Mouse (Mus musculus): Measurements from ENCODE around the gene Olfr639. TPM values are rescaled to one million over a fixed set of nuclear protein-coding genes. Genes with fewer than 3 reads are reported as not detected.
"Not testable (repeated sequence)": the region's sequence is repeated elsewhere in the genome, so short reads cannot be mapped to it uniquely, and the experiment has no call there.

The Olfr639 gene
- polyA plus RNA-seq, 1 experiment from 2014 or later = not detected

DNA sequence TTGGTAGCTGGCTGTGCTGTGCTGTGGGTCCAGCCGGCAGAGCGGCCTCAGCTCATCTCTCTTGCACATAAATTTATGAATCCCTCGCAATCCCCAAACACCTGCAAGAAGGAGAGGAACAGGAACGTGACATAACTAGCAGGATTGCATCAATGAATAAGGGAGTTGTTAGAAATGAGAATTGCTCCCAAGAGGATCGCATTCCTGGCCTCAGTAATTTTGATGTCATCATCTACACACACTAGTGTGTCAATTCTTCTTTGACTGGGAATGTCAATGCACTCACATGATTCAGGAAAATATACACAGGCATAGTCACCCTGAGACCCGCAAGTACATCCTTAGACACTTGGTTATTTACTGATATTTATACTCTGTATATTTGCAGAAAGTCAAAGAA, 8.4 kb upstream of the Olfr639 start, which contains the start of gene Olfr640:
Gene Olfr640, minus strand, starts transcription at position 101 of the 400 bp plus-strand sequence.
- no peak for TF ChIP-seq CTCF (IDR thresholded peaks at IDR 0.05; ENCODE audit: low read depth)
- no peak for ATAC-seq
- no peak within 1 kb of the TSS for H3K27ac ChIP-seq (ENCODE audit: low read depth, low read length)
- H3K9ac ChIP-seq (ENCODE audit: low read depth, low read length) = no peak within 1 kb of the TSS
- no peak within 1 kb of the TSS for H3K4me2 ChIP-seq (replicated peaks; ENCODE audit: low read depth)
- H3K27me3 ChIP-seq (replicated peaks; ENCODE audit: control insufficient read depth, insufficient read depth, low read length) = no peaks in the 10 kb centered on the region
- 75% methylated on average over 6 of the region's 6 CpGs for WGBS
- no peaks in the 10 kb centered on the region for H3K36me3 ChIP-seq (ENCODE audit: control insufficient read depth, insufficient read depth)
- H3K9me3 ChIP-seq (ENCODE audit: control insufficient read depth) = no peaks in the 10 kb centered on the region
- H3K4me1 ChIP-seq (replicated peaks; ENCODE audit: control insufficient read depth, insufficient read depth, low read length) = no peaks in the 10 kb centered on the region
- H3K4me3 ChIP-seq (ENCODE audit: low read depth, low read length) = no peak within 1 kb of the TSS

DNA sequence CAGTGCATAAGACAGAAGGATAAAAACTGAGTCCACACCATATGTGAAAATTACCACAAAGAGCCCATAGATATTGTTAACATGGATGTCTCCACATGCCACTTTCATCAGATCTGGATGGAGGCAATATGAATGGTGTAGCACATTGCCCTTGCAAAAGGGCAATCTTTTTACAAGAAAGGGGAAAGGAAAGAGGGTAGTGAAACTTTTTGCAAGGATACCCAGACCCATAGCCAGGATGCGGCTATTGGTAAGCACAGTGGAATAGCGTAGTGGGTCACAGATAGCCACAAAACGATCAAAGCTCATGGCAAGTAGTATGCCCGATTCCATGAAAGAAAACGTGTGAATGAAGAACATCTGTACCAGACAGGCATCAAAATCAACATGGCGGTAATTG, 4.5 kb upstream of the Olfr639 start:
- Histone ChIP-seq H3K4me2 (replicated peaks; ENCODE audit: low read depth) (no peak overlapping the region), H3K27ac (ENCODE audit: low read depth, low read length) (no peak overlapping the region), H3K4me3 (ENCODE audit: low read depth, low read length) (no peak overlapping the region), H3K9ac (ENCODE audit: low read depth, low read length) (no peak overlapping the region), H3K9me3 (ENCODE audit: control insufficient read depth) (no peaks in the 10 kb centered on the region), H3K27me3 (replicated peaks; ENCODE audit: control insufficient read depth, insufficient read depth, low read length) (no peaks in the 10 kb centered on the region), H3K36me3 (ENCODE audit: control insufficient read depth, insufficient read depth) (no peaks in the 10 kb centered on the region), H3K4me1 (replicated peaks; ENCODE audit: control insufficient read depth, insufficient read depth, low read length) (no peaks in the 10 kb centered on the region)
- no peak for TF ChIP-seq CTCF (IDR thresholded peaks at IDR 0.05; ENCODE audit: low read depth)
- ATAC-seq = no peak
- WGBS = 86% methylated on average over 6 of the region's 6 CpGs

DNA sequence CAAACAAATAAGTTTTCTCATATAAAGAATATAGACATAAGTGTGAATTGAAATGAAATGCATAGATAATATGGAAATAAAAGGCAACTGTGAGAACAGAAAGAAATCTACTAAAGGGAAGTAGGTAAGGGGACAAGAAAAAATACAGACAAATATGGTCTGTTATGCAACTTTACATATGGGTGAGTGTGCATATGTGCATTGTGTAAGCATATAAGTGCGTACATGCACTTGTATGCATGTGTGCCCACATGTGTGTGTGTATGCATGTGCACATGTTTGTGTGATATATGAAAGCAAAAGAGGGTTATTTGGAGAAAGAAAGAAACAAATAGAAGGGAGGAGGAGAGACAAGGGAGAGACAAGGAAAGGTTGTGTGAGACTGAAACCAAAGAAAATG, 1.9 kb upstream of the Olfr639 start:
- WGBS = 79% methylated on average over 1 of the region's 1 CpGs
- Histone ChIP-seq H3K4me3 (ENCODE audit: low read depth, low read length) (no peak overlapping the region), H3K9me3 (ENCODE audit: control insufficient read depth) (no peaks in the 10 kb centered on the region), H3K4me2 (replicated peaks; ENCODE audit: low read depth) (no peak overlapping the region), H3K27ac (ENCODE audit: low read depth, low read length) (no peak overlapping the region), H3K4me1 (replicated peaks; ENCODE audit: control insufficient read depth, insufficient read depth, low read length) (no peaks in the 10 kb centered on the region), H3K36me3 (ENCODE audit: control insufficient read depth, insufficient read depth) (no peaks in the 10 kb centered on the region), H3K27me3 (replicated peaks; ENCODE audit: control insufficient read depth, insufficient read depth, low read length) (no peaks in the 10 kb centered on the region), H3K9ac (ENCODE audit: low read depth, low read length) (no peak overlapping the region)
- TF ChIP-seq CTCF (IDR thresholded peaks at IDR 0.05; ENCODE audit: low read depth) = no peak
- ATAC-seq = no peak

- Histone ChIP-seq H3K4me2 (replicated peaks; ENCODE audit: low read depth) (no peak overlapping the region), H3K4me3 (ENCODE audit: low read depth, low read length) (no peak overlapping the region), H3K4me1 (replicated peaks; ENCODE audit: control insufficient read depth, insufficient read depth, low read length) (no peaks in the 10 kb centered on the region), H3K9ac (ENCODE audit: low read depth, low read length) (no peak overlapping the region), H3K27ac (ENCODE audit: low read depth, low read length) (no peak overlapping the region), H3K36me3 (ENCODE audit: control insufficient read depth, insufficient read depth) (no peaks in the 10 kb centered on the region), H3K9me3 (ENCODE audit: control insufficient read depth) (no peaks in the 10 kb centered on the region), H3K27me3 (replicated peaks; ENCODE audit: control insufficient read depth, insufficient read depth, low read length) (no peaks in the 10 kb centered on the region)
- no peak for ATAC-seq
- TF ChIP-seq CTCF (IDR thresholded peaks at IDR 0.05; ENCODE audit: low read depth) = no peak
These were observed 18.0 kb downstream of the Olfr639 start for GRCm38 (mm10) chr7:103999124-103999523.

DNA sequence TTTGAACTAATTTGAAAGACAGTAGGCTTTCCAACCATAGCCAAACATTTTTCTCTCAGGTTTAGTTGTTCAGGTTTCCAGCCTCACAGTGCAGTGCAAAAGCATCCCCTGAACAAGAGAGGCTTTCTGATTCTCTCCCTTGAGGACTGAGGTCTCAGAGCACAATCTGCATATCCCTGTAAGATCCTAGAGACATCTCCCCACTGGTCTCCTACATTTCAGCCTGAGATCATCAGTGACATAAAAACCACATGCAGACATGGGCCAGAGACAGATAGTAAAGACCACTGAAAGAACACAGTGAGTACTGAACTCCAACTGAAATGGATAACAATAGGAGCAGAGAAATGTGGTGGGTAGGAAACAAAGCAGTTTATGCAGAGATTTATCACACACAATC, 18.7 kb downstream of the Olfr639 start, which contains the start of gene Olfr638:
Gene Olfr638, plus strand, starts transcription at position 301 of the 400 bp plus-strand sequence.
- Histone ChIP-seq H3K36me3 (ENCODE audit: control insufficient read depth, insufficient read depth) (no peaks in the 10 kb centered on the region), H3K4me2 (replicated peaks; ENCODE audit: low read depth) (no peak within 1 kb of the TSS), H3K27me3 (replicated peaks; ENCODE audit: control insufficient read depth, insufficient read depth, low read length) (no peaks in the 10 kb centered on the region), H3K4me3 (ENCODE audit: low read depth, low read length) (no peak within 1 kb of the TSS), H3K27ac (ENCODE audit: low read depth, low read length) (no peak within 1 kb of the TSS), H3K9me3 (ENCODE audit: control insufficient read depth) (no peaks in the 10 kb centered on the region), H3K4me1 (replicated peaks; ENCODE audit: control insufficient read depth, insufficient read depth, low read length) (no peaks in the 10 kb centered on the region), H3K9ac (ENCODE audit: low read depth, low read length) (no peak within 1 kb of the TSS)
- ATAC-seq = no peak
- no peak for TF ChIP-seq CTCF (IDR thresholded peaks at IDR 0.05; ENCODE audit: low read depth)

DNA sequence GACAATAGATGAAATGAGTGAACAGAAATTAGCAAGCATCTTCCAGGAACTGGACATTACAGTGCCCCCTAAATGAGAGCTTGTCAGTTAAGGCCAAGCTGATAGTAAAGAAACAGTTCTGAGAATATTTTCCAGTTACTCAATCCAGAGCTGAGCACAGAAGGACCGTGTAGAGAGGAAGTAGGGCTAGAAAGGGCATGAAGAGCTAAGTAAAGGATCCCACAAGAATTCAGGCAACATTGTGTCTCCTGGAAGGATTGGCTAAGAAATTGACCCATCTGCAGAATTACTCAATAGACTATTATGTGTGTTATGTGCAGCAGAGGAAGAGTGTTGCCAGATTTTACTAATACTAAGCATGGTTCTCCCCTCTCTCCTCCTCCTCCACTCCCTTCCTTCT, 45.3 kb downstream of the Olfr639 start:
- Histone ChIP-seq H3K27ac (ENCODE audit: low read depth, low read length) (no peak overlapping the region), H3K9me3 (ENCODE audit: control insufficient read depth) (no peaks in the 10 kb centered on the region), H3K9ac (ENCODE audit: low read depth, low read length) (no peak overlapping the region), H3K4me3 (ENCODE audit: low read depth, low read length) (no peak overlapping the region), H3K4me1 (replicated peaks; ENCODE audit: control insufficient read depth, insufficient read depth, low read length) (no peaks in the 10 kb centered on the region), H3K27me3 (replicated peaks; ENCODE audit: control insufficient read depth, insufficient read depth, low read length) (no peaks in the 10 kb centered on the region), H3K4me2 (replicated peaks; ENCODE audit: low read depth) (no peak overlapping the region), H3K36me3 (ENCODE audit: control insufficient read depth, insufficient read depth) (no peaks in the 10 kb centered on the region)
- no peak for ATAC-seq
- TF ChIP-seq CTCF (IDR thresholded peaks at IDR 0.05; ENCODE audit: low read depth) = no peak
- WGBS = 41% methylated on average over 1 of the region's 1 CpGs

- Histone ChIP-seq H3K4me2 (replicated peaks; ENCODE audit: low read depth) (no peak within 1 kb of the TSS), H3K27me3 (replicated peaks; ENCODE audit: control insufficient read depth, insufficient read depth, low read length) (no peaks in the 10 kb centered on the region), H3K4me3 (ENCODE audit: low read depth, low read length) (no peak within 1 kb of the TSS), H3K9me3 (ENCODE audit: control insufficient read depth) (no peaks in the 10 kb centered on the region), H3K27ac (ENCODE audit: low read depth, low read length) (no peak within 1 kb of the TSS), H3K4me1 (replicated peaks; ENCODE audit: control insufficient read depth, insufficient read depth, low read length) (no peaks in the 10 kb centered on the region), H3K36me3 (ENCODE audit: control insufficient read depth, insufficient read depth) (no peaks in the 10 kb centered on the region), H3K9ac (ENCODE audit: low read depth, low read length) (no peak within 1 kb of the TSS)
- WGBS = 71% methylated on average over 1 of the region's 1 CpGs
- TF ChIP-seq CTCF (IDR thresholded peaks at IDR 0.05; ENCODE audit: low read depth) = no peak
- ATAC-seq = no peak
These were observed 46.3 kb downstream of the Olfr639 start, which contains the start of gene Olfr635 for GRCm38 (mm10) chr7:103970852-103971251. Olfr635 (plus strand) TSS chr7:103971152.

DNA sequence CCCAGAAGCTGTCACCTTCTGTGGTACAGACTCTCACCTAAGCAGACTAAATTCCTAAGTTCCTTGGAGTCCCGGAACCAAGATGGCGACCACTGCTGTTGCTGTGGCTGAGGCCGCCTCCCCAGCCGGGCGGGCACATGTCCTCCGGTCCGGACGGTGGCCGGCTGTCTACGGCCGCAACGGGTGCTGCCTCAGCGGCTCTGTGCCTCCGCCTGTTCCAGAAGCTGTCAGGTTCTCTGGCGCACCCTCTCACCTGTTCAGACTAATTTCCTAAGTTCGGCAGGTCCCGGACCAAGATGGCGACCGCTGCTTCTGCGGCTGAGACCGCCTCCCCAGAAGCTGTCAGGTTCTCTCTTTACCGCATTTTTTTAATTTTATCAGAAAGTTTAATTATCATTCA, 50.2 kb downstream of the Olfr639 start:
- not testable (repeated sequence) for H3K27me3 ChIP-seq (replicated peaks; ENCODE audit: control insufficient read depth, insufficient read depth, low read length); H3K36me3 ChIP-seq (ENCODE audit: control insufficient read depth, insufficient read depth); H3K4me1 ChIP-seq (replicated peaks; ENCODE audit: control insufficient read depth, insufficient read depth, low read length); H3K4me2 ChIP-seq (replicated peaks; ENCODE audit: low read depth); H3K9me3 ChIP-seq (ENCODE audit: control insufficient read depth); H3K27ac ChIP-seq (ENCODE audit: low read depth, low read length); ATAC-seq; H3K9ac ChIP-seq (ENCODE audit: low read depth, low read length); H3K4me3 ChIP-seq (ENCODE audit: low read depth, low read length)
- WGBS = 96% methylated on average over 22 of the region's 22 CpGs

Data from intestine, postnatal 0 days (tissue).